Mouse (Mus musculus): ENCODE measurements around the gene Rexo1. TPM values are rescaled to one million over a fixed set of nuclear protein-coding genes. Genes with fewer than 3 reads are reported as not detected.
A peak's percentile ranks its signal among the peaks of the same experiment; 100 is the strongest.

Gene Rexo1
- polyA plus RNA-seq, 1 experiment from 2014 or later = 25.8 TPM

DNA sequence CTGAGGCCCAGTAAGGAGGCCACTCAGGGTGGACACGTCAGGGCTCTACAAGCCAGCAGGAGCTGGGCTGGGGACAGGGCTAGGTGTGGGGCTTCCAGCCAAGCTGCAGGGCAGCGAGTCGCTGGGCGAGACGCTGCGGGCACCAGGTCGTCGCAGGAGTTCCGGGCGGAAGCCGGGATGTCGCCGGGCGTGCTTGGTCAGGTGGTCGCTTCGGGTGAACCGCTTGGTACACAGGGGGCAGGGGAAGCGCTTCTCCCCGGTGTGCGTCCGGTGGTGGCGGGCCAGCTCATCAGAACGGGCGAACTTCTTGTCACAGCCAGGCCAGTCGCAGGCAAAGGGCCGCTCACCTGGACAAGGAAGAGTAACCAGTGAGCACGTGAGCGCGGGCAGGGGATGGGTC, 7.5 kb upstream of the Rexo1 start:
- Histone ChIP-seq H3K9ac (ENCODE audit: low read depth, low read length) (no peak overlapping the region), H3K4me1 (ENCODE audit: control insufficient read depth, insufficient read depth, low read depth, low read length) (peaks cover 34% of the 10 kb centered on the region), H3K9me3 (ENCODE audit: control insufficient read depth, low read length) (no peaks in the 10 kb centered on the region), H3K4me3 (ENCODE audit: low read length) (no peak overlapping the region), H3K36me3 (ENCODE audit: control insufficient read depth, insufficient read depth, low read length) (peaks cover 6% of the 10 kb centered on the region; the same call in 1 of the 2 replicates), H3K27ac (ENCODE audit: low read depth, low read length) (no peak overlapping the region), H3K27me3 (replicated peaks; ENCODE audit: control insufficient read depth, insufficient read depth, low read length) (no peaks in the 10 kb centered on the region), H3K4me2 (ENCODE audit: low read length) (no peak overlapping the region)
- ATAC-seq = no peak
- 92% methylated on average over 29 of the region's 29 CpGs for WGBS

- Histone ChIP-seq H3K4me2 (ENCODE audit: low read length) (peak overlapping the region; percentile 41), H3K27ac (ENCODE audit: low read depth, low read length) (peak overlapping the region; percentile 56), H3K36me3 (ENCODE audit: control insufficient read depth, insufficient read depth, low read length) (peaks cover 6% of the 10 kb centered on the region; the same call in 1 of the 2 replicates), H3K9ac (ENCODE audit: low read depth, low read length) (peak overlapping the region; percentile 41; the same call in 1 of the 2 replicates), H3K4me3 (ENCODE audit: low read length) (no peak overlapping the region), H3K27me3 (replicated peaks; ENCODE audit: control insufficient read depth, insufficient read depth, low read length) (no peaks in the 10 kb centered on the region), H3K4me1 (ENCODE audit: control insufficient read depth, insufficient read depth, low read depth, low read length) (peaks cover 31% of the 10 kb centered on the region), H3K9me3 (ENCODE audit: control insufficient read depth, low read length) (no peaks in the 10 kb centered on the region)
- ATAC-seq = peak; percentile 44
- 6% methylated on average over 17 of the region's 17 CpGs for whole genome bisulfite sequencing
These were observed 5.2 kb upstream of the Rexo1 start for GRCm38 (mm10) chr10:80566375-80567092.

GRCm38 (mm10) chr10:80560621-80561020, 739 bp downstream of the Rexo1 start:
- Histone ChIP-seq H3K4me1 (ENCODE audit: control insufficient read depth, insufficient read depth, low read depth, low read length) (peaks cover 31% of the 10 kb centered on the region), H3K9ac (ENCODE audit: low read depth, low read length) (peak overlapping the region; percentile 95), H3K27ac (ENCODE audit: low read depth, low read length) (peak overlapping the region; percentile 96; the same call in 1 of the 2 replicates), H3K27me3 (replicated peaks; ENCODE audit: control insufficient read depth, insufficient read depth, low read length) (no peaks in the 10 kb centered on the region), H3K9me3 (ENCODE audit: control insufficient read depth, low read length) (no peaks in the 10 kb centered on the region), H3K36me3 (ENCODE audit: control insufficient read depth, insufficient read depth, low read length) (no peaks in the 10 kb centered on the region), H3K4me2 (ENCODE audit: low read length) (peak overlapping the region; percentile 83), H3K4me3 (ENCODE audit: low read length) (peak overlapping the region; percentile 72)
- ATAC-seq = no peak
- 2% methylated on average over 13 of the region's 13 CpGs for whole genome bisulfite sequencing

- H3K9ac ChIP-seq (ENCODE audit: low read depth, low read length) = 0 out of 2 replicates have a peak overlapping the region, but pooled peaks have one; percentile 13
- H3K27ac ChIP-seq (ENCODE audit: low read depth, low read length) = no peak overlapping the region
- no peak overlapping the region for H3K4me3 ChIP-seq (ENCODE audit: low read length)
- H3K4me1 ChIP-seq (ENCODE audit: control insufficient read depth, insufficient read depth, low read depth, low read length) = peaks cover 31% of the 10 kb centered on the region
- 93% methylated on average over 7 of the region's 7 CpGs for WGBS
- no peak for ATAC-seq
- no peaks in the 10 kb centered on the region for H3K9me3 ChIP-seq (ENCODE audit: control insufficient read depth, low read length)
- H3K36me3 ChIP-seq (ENCODE audit: control insufficient read depth, insufficient read depth, low read length) = no peaks in the 10 kb centered on the region
- H3K4me2 ChIP-seq (ENCODE audit: low read length) = no peak overlapping the region
- no peaks in the 10 kb centered on the region for H3K27me3 ChIP-seq (replicated peaks; ENCODE audit: control insufficient read depth, insufficient read depth, low read length)
These were observed 1.9 kb downstream of the Rexo1 start for GRCm38 (mm10) chr10:80559431-80559830.

DNA sequence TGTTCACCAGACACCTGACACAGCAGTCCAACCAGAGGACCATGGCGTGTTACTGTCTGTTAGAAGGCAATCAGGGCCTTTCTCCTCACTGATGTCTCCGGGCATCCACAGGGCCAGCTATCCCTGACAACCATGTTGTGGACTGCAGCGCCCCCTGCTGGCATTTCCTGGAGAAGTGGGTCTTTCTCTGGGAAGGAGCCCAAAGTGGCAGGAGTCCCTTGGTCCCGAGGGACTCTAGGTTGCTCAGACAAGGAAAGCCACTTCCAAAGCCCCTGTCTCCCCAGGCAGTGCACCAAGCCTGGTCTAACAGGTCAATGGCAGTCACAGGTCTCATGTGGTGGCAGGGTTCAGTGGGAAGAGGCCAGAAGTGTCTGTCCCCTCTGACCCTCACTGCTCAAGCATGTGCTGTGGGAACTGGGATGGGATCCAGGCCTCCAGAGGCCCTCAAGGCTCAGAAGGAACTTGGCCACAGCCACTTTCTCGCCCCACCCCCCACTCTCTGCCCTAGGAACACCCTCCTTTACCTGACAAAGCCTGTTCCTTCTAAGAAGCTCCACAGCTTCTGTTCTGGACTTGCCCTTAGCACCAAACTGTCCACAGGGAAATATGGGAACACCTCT, 3.9 kb downstream of the Rexo1 start:
- H3K36me3 ChIP-seq (ENCODE audit: control insufficient read depth, insufficient read depth, low read length) = no peaks in the 10 kb centered on the region
- no peaks in the 10 kb centered on the region for H3K9me3 ChIP-seq (ENCODE audit: control insufficient read depth, low read length)
- no peaks in the 10 kb centered on the region for H3K27me3 ChIP-seq (replicated peaks; ENCODE audit: control insufficient read depth, insufficient read depth, low read length)
- H3K4me3 ChIP-seq (ENCODE audit: low read length) = no peak overlapping the region
- H3K9ac ChIP-seq (ENCODE audit: low read depth, low read length) = no peak overlapping the region
- 36% methylated on average over 5 of the region's 5 CpGs for WGBS
- no peak overlapping the region for H3K4me2 ChIP-seq (ENCODE audit: low read length)
- ATAC-seq = no peak
- H3K27ac ChIP-seq (ENCODE audit: low read depth, low read length) = no peak overlapping the region
- peaks cover 30% of the 10 kb centered on the region for H3K4me1 ChIP-seq (ENCODE audit: control insufficient read depth, insufficient read depth, low read depth, low read length)

DNA sequence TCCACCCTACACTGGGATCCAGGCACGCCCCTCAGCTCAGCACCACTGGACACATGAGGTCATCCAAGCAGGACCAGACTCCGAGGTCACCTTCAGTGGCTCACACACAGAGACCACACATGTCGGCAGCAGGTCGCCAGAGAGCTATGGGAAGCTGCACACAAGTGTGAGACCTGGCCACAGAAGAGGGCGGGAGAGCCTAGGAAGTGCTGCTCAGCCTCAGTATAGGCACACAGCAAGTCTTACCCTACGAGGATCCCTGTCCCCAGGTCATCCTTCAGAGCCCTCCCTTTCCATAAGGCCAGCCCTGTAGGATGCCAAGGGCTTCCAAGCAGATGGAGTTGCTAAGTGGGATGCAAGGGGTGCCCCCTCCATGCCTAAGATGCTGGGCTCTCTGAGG, 7.4 kb downstream of the Rexo1 start:
- Histone ChIP-seq H3K27ac (ENCODE audit: low read depth, low read length) (no peak overlapping the region), H3K9me3 (ENCODE audit: control insufficient read depth, low read length) (no peaks in the 10 kb centered on the region), H3K4me1 (ENCODE audit: control insufficient read depth, insufficient read depth, low read depth, low read length) (peaks cover 11% of the 10 kb centered on the region; the same call in 1 of the 2 replicates), H3K4me3 (ENCODE audit: low read length) (no peak overlapping the region), H3K27me3 (replicated peaks; ENCODE audit: control insufficient read depth, insufficient read depth, low read length) (no peaks in the 10 kb centered on the region), H3K4me2 (ENCODE audit: low read length) (no peak overlapping the region), H3K36me3 (ENCODE audit: control insufficient read depth, insufficient read depth, low read length) (peaks cover 9% of the 10 kb centered on the region), H3K9ac (ENCODE audit: low read depth, low read length) (no peak overlapping the region)
- ATAC-seq = no peak
- WGBS = 89% methylated on average over 6 of the region's 6 CpGs

GRCm38 (mm10) chr10:80553575-80553974, 7.8 kb downstream of the Rexo1 start:
- Histone ChIP-seq H3K4me3 (ENCODE audit: low read length) (no peak overlapping the region), H3K9ac (ENCODE audit: low read depth, low read length) (no peak overlapping the region), H3K36me3 (ENCODE audit: control insufficient read depth, insufficient read depth, low read length) (peaks cover 9% of the 10 kb centered on the region), H3K4me1 (ENCODE audit: control insufficient read depth, insufficient read depth, low read depth, low read length) (peaks cover 11% of the 10 kb centered on the region; the same call in 1 of the 2 replicates), H3K4me2 (ENCODE audit: low read length) (no peak overlapping the region), H3K27ac (ENCODE audit: low read depth, low read length) (no peak overlapping the region), H3K27me3 (replicated peaks; ENCODE audit: control insufficient read depth, insufficient read depth, low read length) (no peaks in the 10 kb centered on the region), H3K9me3 (ENCODE audit: control insufficient read depth, low read length) (no peaks in the 10 kb centered on the region)
- WGBS = 90% methylated on average over 8 of the region's 8 CpGs
- ATAC-seq = no peak

DNA sequence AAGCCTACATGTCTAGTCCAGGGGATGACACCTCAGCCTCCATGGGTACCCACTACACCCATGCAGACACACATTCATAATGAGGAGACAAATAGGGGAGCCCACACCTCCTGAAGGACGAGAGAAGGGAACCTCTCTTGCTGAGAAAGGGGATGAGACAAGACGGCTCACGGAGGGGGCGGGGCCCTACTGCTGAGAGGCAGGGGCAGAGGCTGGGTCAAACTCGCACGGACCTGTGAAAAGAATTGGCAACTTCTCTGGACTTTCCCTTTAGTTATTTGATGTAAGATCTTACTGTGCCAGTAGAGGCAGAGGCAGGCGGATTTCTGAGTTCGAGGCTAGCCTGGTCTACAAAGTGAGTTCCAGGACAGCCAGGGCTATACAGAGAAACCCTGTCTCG, 9.0 kb downstream of the Rexo1 start:
- no peak overlapping the region for H3K4me3 ChIP-seq (ENCODE audit: low read length)
- no peaks in the 10 kb centered on the region for H3K27me3 ChIP-seq (replicated peaks; ENCODE audit: control insufficient read depth, insufficient read depth, low read length)
- H3K4me2 ChIP-seq (ENCODE audit: low read length) = no peak overlapping the region
- ATAC-seq = no peak
- no peak overlapping the region for H3K27ac ChIP-seq (ENCODE audit: low read depth, low read length)
- H3K36me3 ChIP-seq (ENCODE audit: control insufficient read depth, insufficient read depth, low read length) = peaks cover 15% of the 10 kb centered on the region
- no peak overlapping the region for H3K9ac ChIP-seq (ENCODE audit: low read depth, low read length)
- no peaks in the 10 kb centered on the region for H3K9me3 ChIP-seq (ENCODE audit: control insufficient read depth, low read length)
- 60% methylated on average over 9 of the region's 9 CpGs for WGBS
- H3K4me1 ChIP-seq (ENCODE audit: control insufficient read depth, insufficient read depth, low read depth, low read length) = peaks cover under 1% of the 10 kb centered on the region; the same call in 1 of the 2 replicates

GRCm38 (mm10) chr10:80549279-80549678, 12.1 kb downstream of the Rexo1 start:
- no peaks in the 10 kb centered on the region for H3K27me3 ChIP-seq (replicated peaks; ENCODE audit: control insufficient read depth, insufficient read depth, low read length)
- no peak for ATAC-seq
- no peak overlapping the region for H3K9ac ChIP-seq (ENCODE audit: low read depth, low read length)
- no peak overlapping the region for H3K4me2 ChIP-seq (ENCODE audit: low read length)
- no peak overlapping the region for H3K27ac ChIP-seq (ENCODE audit: low read depth, low read length)
- H3K36me3 ChIP-seq (ENCODE audit: control insufficient read depth, insufficient read depth, low read length) = peaks cover 36% of the 10 kb centered on the region
- 90% methylated on average over 21 of the region's 21 CpGs for WGBS
- H3K9me3 ChIP-seq (ENCODE audit: control insufficient read depth, low read length) = no peaks in the 10 kb centered on the region
- no peak overlapping the region for H3K4me3 ChIP-seq (ENCODE audit: low read length)
- no peaks in the 10 kb centered on the region for H3K4me1 ChIP-seq (ENCODE audit: control insufficient read depth, insufficient read depth, low read depth, low read length)
